Mouse (Mus musculus): Measurements from ENCODE around the gene Rbfox1.

DNA sequence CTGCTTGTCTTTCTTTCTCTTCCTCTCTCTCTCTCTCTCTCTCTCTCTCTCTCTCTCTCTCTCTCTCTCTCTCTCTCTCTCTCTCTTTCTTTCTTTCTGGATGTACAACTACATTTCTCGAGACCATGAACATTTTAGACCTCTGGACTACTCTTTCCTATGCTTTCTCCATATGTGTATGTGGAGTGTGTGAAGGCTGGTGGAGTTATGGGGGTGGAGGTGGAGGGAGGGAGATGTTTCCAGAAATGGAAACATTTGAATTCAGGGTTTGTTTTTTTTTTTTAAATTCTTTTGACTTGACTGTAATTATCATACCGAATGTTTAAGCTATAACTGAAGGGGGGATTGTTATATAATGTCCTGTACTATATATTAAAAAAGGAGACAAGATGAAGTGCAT is 1338.1 kb downstream of the Rbfox1 start:
- no peak for TF ChIP-seq POLR2A (IDR thresholded peaks at IDR 0.05; ENCODE audit: low read depth, low read length)
- TF ChIP-seq CTCF (IDR thresholded peaks at IDR 0.05; ENCODE audit: borderline replicate concordance, insufficient read depth, low read length): no peak
